In genomic region chr11:94773851-94774250, GRCm38 (mm10) we compare ENCODE assay signal across 13 mouse cellular contexts. TPM values are rescaled to one million over a fixed set of nuclear protein-coding genes. Genes with fewer than 3 reads are reported as not detected.
DNase-seq lines count a peak whose midpoint lies in the region; ATAC-seq and TF ChIP-seq lines count a peak whose summit lies in the region.
"Had no signal": no experiment of that assay in that cellular context is flagged by ENCODE, and none has a peak within 500 bp of the region (broad histone marks: within the 10 kb centered on the region; RNA-seq: fewer than 3 reads in every experiment).

No protein-coding gene starts in this region.

- no peak overlapping the region for H3K4me2 ChIP-seq in heart, postnatal 0 days (ENCODE audit: low read depth, low read length)
- H3K4me2 ChIP-seq in heart, embryonic 12.5 days, result no peak overlapping the region
- no peak overlapping the region for H3K4me2 ChIP-seq in neural tube, embryonic 11.5 days (ENCODE audit: low read depth)

- no peak overlapping the region for H3K27ac ChIP-seq in heart, postnatal 0 days (ENCODE audit: low read depth)
- H3K27ac ChIP-seq in heart, embryonic 12.5 days (ENCODE audit: poor library complexity, severe bottlenecking), result no peak overlapping the region
- H3K27ac ChIP-seq in neural tube, embryonic 11.5 days (ENCODE audit: low read depth, low read length), result no peak overlapping the region

- no peak for TF ChIP-seq EP300 in heart, postnatal 0 days (IDR thresholded peaks at IDR 0.05; ENCODE audit: low read depth)

- no peaks in the 10 kb centered on the region for H3K36me3 ChIP-seq in heart, postnatal 0 days (replicated peaks; ENCODE audit: control insufficient read depth, insufficient read depth, low read length)
- H3K36me3 ChIP-seq in heart, embryonic 12.5 days, result no peaks in the 10 kb centered on the region
- no peaks in the 10 kb centered on the region for H3K36me3 ChIP-seq in neural tube, embryonic 11.5 days (ENCODE audit: control insufficient read depth, insufficient read depth, low read length)

- no peak for ATAC-seq in heart, postnatal 0 days (ENCODE audit: insufficient read depth, low read depth)
- no peak for ATAC-seq in heart, embryonic 12.5 days (ENCODE audit: insufficient number of reproducible peaks, low FRiP score)
- ATAC-seq in neural tube, embryonic 11.5 days (ENCODE audit: insufficient read depth, low FRiP score, low TSS enrichment), result no peak
- 0 out of 2 replicates have a peak, but pooled peaks have one; percentile 26 for ATAC-seq in erythroid progenitor cell, adult 5-6 weeks (replicated peaks; ENCODE audit: low FRiP score, poor library complexity, severe bottlenecking)

- H3K9me3 ChIP-seq in heart, postnatal 0 days (replicated peaks; ENCODE audit: control insufficient read depth, low read length), result no peaks in the 10 kb centered on the region
- no peaks in the 10 kb centered on the region for H3K9me3 ChIP-seq in heart, embryonic 12.5 days (replicated peaks)
- no peaks in the 10 kb centered on the region for H3K9me3 ChIP-seq in neural tube, embryonic 11.5 days (ENCODE audit: control insufficient read depth, low read length)

- H3K9ac ChIP-seq in heart, postnatal 0 days (replicated peaks; ENCODE audit: low read depth, low read length), result no peak overlapping the region
- H3K9ac ChIP-seq in heart, embryonic 12.5 days, result no peak overlapping the region
- no peak overlapping the region for H3K9ac ChIP-seq in neural tube, embryonic 11.5 days (ENCODE audit: low read length)

- no peak for DNase-seq in heart, postnatal 0 days (ENCODE audit: low spot score)
- peak; percentile 9 for DNase-seq in neural tube, embryonic 11.5 days (ENCODE audit: low spot score)
- DNase-seq in neural tube, embryonic 10.5 days (ENCODE audit: extremely low spot score, low spot score), result no peak
- peak; percentile 39 for DNase-seq in thymus, postnatal 14 days
- DNase-seq in frontal cortex, postnatal 25 days (ENCODE audit: low spot score in 2 of 2), result no peak
- no peak for DNase-seq in kidney, adult 11 months
- DNase-seq: lung, adult 18-20 months had no signal

- TF ChIP-seq CTCF in heart, postnatal 0 days (IDR thresholded peaks at IDR 0.05; ENCODE audit: low read depth), result peak; percentile 26

- no peak overlapping the region for H3K4me3 ChIP-seq in heart, postnatal 0 days (ENCODE audit: low read depth, low read length)
- no peak overlapping the region for H3K4me3 ChIP-seq in heart, embryonic 12.5 days
- no peak overlapping the region for H3K4me3 ChIP-seq in neural tube, embryonic 11.5 days (ENCODE audit: low read depth, low read length)

- H3K4me1 ChIP-seq in heart, postnatal 0 days (ENCODE audit: control insufficient read depth, insufficient read depth), result no peaks in the 10 kb centered on the region
- no peaks in the 10 kb centered on the region for H3K4me1 ChIP-seq in heart, embryonic 12.5 days (replicated peaks)
- H3K4me1 ChIP-seq in neural tube, embryonic 11.5 days (ENCODE audit: control insufficient read depth, insufficient read depth, low read length), result no peaks in the 10 kb centered on the region

- 66% methylated on average over 1 of the region's 1 CpGs for WGBS in heart, postnatal 0 days
- WGBS in heart, embryonic 12.5 days, result 70% methylated on average over 1 of the region's 1 CpGs
- WGBS in neural tube, embryonic 11.5 days, result 96% methylated on average over 1 of the region's 1 CpGs

- H3K27me3 ChIP-seq in heart, postnatal 0 days (ENCODE audit: control insufficient read depth, insufficient read depth, low read length), result no peaks in the 10 kb centered on the region
- H3K27me3 ChIP-seq in heart, embryonic 12.5 days (replicated peaks), result peaks cover 7% of the 10 kb centered on the region; the same call in 1 of the 2 replicates
- no peaks in the 10 kb centered on the region for H3K27me3 ChIP-seq in neural tube, embryonic 11.5 days (ENCODE audit: control insufficient read depth, insufficient read depth, low read length)

RNA-seq across cellular contexts. Expression of gene Tmem92, which starts 8.7 kb away (rescaled TPM):
- not detected in 2 replicates for total RNA-seq in heart, postnatal 0 days (2014; rRNA removed; ENCODE audit: low replicate concordance)
- not detected in 2 replicates for polyA plus RNA-seq in heart, postnatal 0 days (2015; fragmentation: Nextera tagmentation; extraction: Ambion mirVana)
- not detected in 2 replicates for polyA plus RNA-seq in heart, embryonic 12.5 days (2016; fragmentation: Nextera tagmentation; extraction: Ambion mirVana)
- not detected in 2 replicates for polyA plus RNA-seq in neural tube, embryonic 11.5 days (2014; fragmentation: Nextera tagmentation; extraction: Ambion mirVana)
- not detected in 2 replicates for total RNA-seq in erythroid progenitor cell, adult 5-6 weeks (2015; ENCODE audit: low replicate concordance)
- not detected in 2 replicates for total RNA-seq in erythroid progenitor cell, adult 5-6 weeks (2017; ENCODE audit: low replicate concordance)
- total RNA-seq: hematopoietic stem cell, adult 5-6 weeks; layer of hippocampus, postnatal 14 days had no signal
- polyA plus RNA-seq: embryonic facial prominence, embryonic 14.5 days; urinary bladder, adult 2 months had no signal

RNA-seq across cellular contexts. Expression of gene Cdc34b, which starts 32.3 kb away (rescaled TPM):
- not detected in 2 replicates for total RNA-seq in heart, postnatal 0 days (2014; rRNA removed; ENCODE audit: low replicate concordance)
- polyA plus RNA-seq in heart, postnatal 0 days (2015; fragmentation: Nextera tagmentation; extraction: Ambion mirVana), result 0.12 TPM in 1 of 2 replicates, not detected in the other
- not detected in 2 replicates for polyA plus RNA-seq in heart, embryonic 12.5 days (2016; fragmentation: Nextera tagmentation; extraction: Ambion mirVana)
- polyA plus RNA-seq in neural tube, embryonic 11.5 days (2014; fragmentation: Nextera tagmentation; extraction: Ambion mirVana), result not detected in 2 replicates
- total RNA-seq in erythroid progenitor cell, adult 5-6 weeks (2015; ENCODE audit: low replicate concordance), result not detected in 2 replicates
- 0.15 TPM in 1 of 2 replicates, not detected in the other for total RNA-seq in erythroid progenitor cell, adult 5-6 weeks (2017; ENCODE audit: low replicate concordance)
- total RNA-seq: hematopoietic stem cell, adult 5-6 weeks had no signal

Comparison
In these comparisons a context has a peak if more than half of its experiments do, and no peak if none do; other contexts are left out.
1. DNase-seq: peak in neural tube, embryonic 11.5 days (single experiment) and thymus, postnatal 14 days (single experiment); none in heart, postnatal 0 days (single experiment), neural tube, embryonic 10.5 days (single experiment), frontal cortex, postnatal 25 days (0 of 2) and kidney, adult 11 months (single experiment).